Mouse (Mus musculus): Measurements from ENCODE around the gene Cc2d2b.

GRCm38 (mm10) chr19:40872955-40873665 lies 124.6 kb downstream of the Cc2d2b start:
- TF ChIP-seq ZNF384 (IDR thresholded peaks at IDR 0.05; ENCODE audit: low read depth, low read length) (no peak), HCFC1 (IDR thresholded peaks at IDR 0.05; ENCODE audit: borderline replicate concordance, insufficient read depth, low read length) (peak; percentile 76)
